Mouse (Mus musculus) G1E (cell line): Measurements from ENCODE around the gene Kcnip3.

Experiments
- CTCF ChIP-seq: IDR thresholded peaks from 2 replicates; pipeline ENCODE4 v1.5.1; 2012; ENCODE audit warnings: low read depth, low read length, inconsistent platforms, mixed read lengths
- GATA1 ChIP-seq: IDR thresholded peaks from 2 replicates; pipeline ENCODE4 v1.6.1; 2012; ENCODE audit warnings: borderline replicate concordance, low read length, inconsistent platforms, mixed read lengths

DNA sequence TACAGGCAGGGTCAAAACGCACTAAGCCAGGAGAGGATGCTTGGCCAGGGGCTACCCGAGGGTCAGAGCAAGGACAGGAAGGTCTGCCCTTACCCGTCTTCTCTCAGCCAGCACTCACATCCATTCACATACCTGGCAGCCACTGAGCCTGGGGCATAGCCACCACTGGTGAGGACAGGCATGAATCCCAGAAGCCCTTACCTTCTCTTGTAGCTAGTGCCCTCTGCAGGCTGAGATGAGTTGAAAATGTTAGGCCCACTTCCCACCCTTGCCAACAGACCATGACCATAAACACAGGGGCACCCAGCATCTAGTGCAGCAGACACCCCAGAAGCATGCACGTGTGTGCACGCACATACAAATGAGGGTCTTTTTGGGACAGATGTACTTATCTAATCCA is 29.2 kb upstream of the Kcnip3 start:
- no peak for TF ChIP-seq GATA1
- no peak for TF ChIP-seq CTCF
